Mouse (Mus musculus) Patski (cell line): Measurements from ENCODE around the gene Rab3il1. TPM values are rescaled to one million over a fixed set of nuclear protein-coding genes. Genes with fewer than 3 reads are reported as not detected.

Source experiments
- ATAC-seq: fragments of 100-300 bp; one replicate; pipeline ENCODE4 v1.8.0; 2021
- CTCF ChIA-PET: fragments of 350-600 bp; sonication (Branson Sonifier 250); formaldehyde crosslinking; loops from one replicate; lab custom pipeline; 2022; ENCODE audit warnings: inconsistent platforms; lab: Charles Lee
- POLR2A ChIA-PET: fragments of 350-600 bp; sonication (Branson Sonifier 250); formaldehyde crosslinking; loops from one replicate; lab custom pipeline; 2022; ENCODE audit warnings: antibody characterized with exemption, inconsistent platforms; lab: Charles Lee
- DNase-seq: peaks from one replicate; pipeline ENCODE4 v3.0.0-alpha.2; 2011; ENCODE audit warnings: low read depth, low spot score
- H3K27me3 ChIP-seq: fragments of 371-371 bp; one replicate; pipeline ENCODE4 v1.5.1; 2021
- CTCF ChIP-seq: fragments of 100-300 bp; IDR thresholded peaks from one replicate; pipeline ENCODE4 v1.5.1; 2021
- in situ Hi-C: fragments of 300-500 bp; cut with MboI; formaldehyde crosslinking; loops from 3 replicates; pipeline ENCODE4 v1.11.1; 2018; ENCODE audit warnings: low pct_unique_long_range_greater_than_20kb, mixed read lengths
- polyA plus RNA-seq: library from polyadenylated mRNA; unstranded; gene quantifications from one replicate; pipeline ENCODE4 v1.2.3, GENCODE M21; 2021

Gene Rab3il1
- polyA plus RNA-seq, 1 experiment from 2014 or later: 0.71 TPM

GRCm38 (mm10) chr19:10073145-10073544 lies 71.7 kb downstream of the Rab3il1 start:
- POLR2A ChIA-PET: no interaction called here
- CTCF ChIA-PET: interaction anchor here (1.3 kb wide), 1 partner anchor 12 kb away, joined by 3 read pairs; no protein-coding TSS in a partner anchor
- ATAC-seq (no peak), DNase-seq (no peak)
- no peaks in the 10 kb centered on the region for H3K27me3 ChIP-seq
- in situ Hi-C loops: no loop called here
- TF ChIP-seq CTCF: no peak

- in situ Hi-C loops: no loop called here
- CTCF ChIA-PET: no interaction called here
Observed at GRCm38 (mm10) chr19:10078392-10078791, 76.9 kb downstream of the Rab3il1 start.

GRCm38 (mm10) chr19:10080384-10080783 lies 78.9 kb downstream of the Rab3il1 start:
- in situ Hi-C loops: no loop called here
- ChIA-PET CTCF (interaction anchor here (1.0 to 1.4 kb wide), 2 partner anchors 21 to 110 kb away, joined by 4 read pairs; no protein-coding TSS in a partner anchor), POLR2A (no interaction called here)
- TF ChIP-seq CTCF: no peak
- H3K27me3 ChIP-seq: no peaks in the 10 kb centered on the region
- ATAC-seq (no peak), DNase-seq (no peak)

More at GRCm38 (mm10) chr19:10078392-10078791, 76.9 kb downstream of the Rab3il1 start:
- no peak for TF ChIP-seq CTCF
- POLR2A ChIA-PET: no interaction called here
- DNase-seq: no peak
- no peak for ATAC-seq
- no peaks in the 10 kb centered on the region for H3K27me3 ChIP-seq

- DNase-seq: no peak
- ChIA-PET CTCF (interaction anchor here (0.9 kb wide), 1 partner anchor 13 kb away, joined by 3 read pairs; no protein-coding TSS in a partner anchor), POLR2A (no interaction called here)
- no peak for ATAC-seq
- TF ChIP-seq CTCF: no peak
- no peaks in the 10 kb centered on the region for H3K27me3 ChIP-seq
- in situ Hi-C loops: no loop called here
Observed at GRCm38 (mm10) chr19:10082105-10082504, 80.6 kb downstream of the Rab3il1 start.

- ATAC-seq: no peak
- CTCF ChIA-PET: interaction anchor here (1.0 kb wide), 1 partner anchor 47 kb away, joined by 3 read pairs; no protein-coding TSS in a partner anchor
- no peak for DNase-seq
Observed at GRCm38 (mm10) chr19:10085454-10085853, 84.0 kb downstream of the Rab3il1 start.

GRCm38 (mm10) chr19:10086976-10087375 lies 85.5 kb downstream of the Rab3il1 start:
- CTCF ChIA-PET: interaction anchor here (1.1 kb wide), 1 partner anchor 12 kb away, joined by 3 read pairs; no protein-coding TSS in a partner anchor
- H3K27me3 ChIP-seq: no peaks in the 10 kb centered on the region
- in situ Hi-C loops: no loop called here
- no peak for DNase-seq
- POLR2A ChIA-PET: interaction anchor here (0.7 kb wide), 1 partner anchor 29 kb away, joined by 4 read pairs; no protein-coding TSS in a partner anchor
- no peak for ATAC-seq
- TF ChIP-seq CTCF: no peak

More at GRCm38 (mm10) chr19:10085454-10085853, 84.0 kb downstream of the Rab3il1 start:
- H3K27me3 ChIP-seq: no peaks in the 10 kb centered on the region
- TF ChIP-seq CTCF: no peak
- POLR2A ChIA-PET: no interaction called here
- in situ Hi-C loops: no loop called here

Other genes with a start within 250 kb of the Rab3il1 start
- not detected for gene Scgb2a2, start 154.1 kb upstream of the Rab3il1 start, polyA plus RNA-seq
- gene Incenp, start 102.1 kb upstream of the Rab3il1 start, polyA plus RNA-seq: 72.8 TPM
- gene Fth1, start 21.1 kb upstream of the Rab3il1 start, polyA plus RNA-seq: 2,141 TPM
- gene Best1, start within 50 bp of the Rab3il1 start, polyA plus RNA-seq: not detected
- 227 TPM for gene Fads3, start 39.9 kb downstream of the Rab3il1 start, polyA plus RNA-seq
- gene Fads2, start 100.1 kb downstream of the Rab3il1 start, polyA plus RNA-seq: 219 TPM
- 171 TPM for gene Fads1, start 181.2 kb downstream of the Rab3il1 start, polyA plus RNA-seq
- gene Tmem258, start 202.3 kb downstream of the Rab3il1 start, polyA plus RNA-seq: 211 TPM
- 22.0 TPM for gene Fen1, start 202.5 kb downstream of the Rab3il1 start, polyA plus RNA-seq
- gene Myrf, start 239.1 kb downstream of the Rab3il1 start, polyA plus RNA-seq: 0.45 TPM